Mouse (Mus musculus) embryonic facial prominence, embryonic 11.5 days (tissue): ENCODE data around the gene Plcxd2. TPM values are rescaled to one million over a fixed set of nuclear protein-coding genes. Genes with fewer than 3 reads are reported as not detected.

Source experiments
- ATAC-seq: fragments of 200-750 bp; cut with Nextera tagmentation; replicated peaks from 2 replicates; pipeline ENCODE4 v1.8.0; 2017; ENCODE audit warnings: low read depth; ENCODE audit not compliant: insufficient number of reproducible peaks, low FRiP score, low TSS enrichment
- DNase-seq: peaks from one replicate; pipeline ENCODE4 v3.0.0-alpha.2; 2015; ENCODE audit warnings: low spot score
- H3K27ac ChIP-seq: fragments of 300-500 bp; sonication (generic); replicated peaks from 2 replicates; pipeline ENCODE4 v1.5.1; 2014; ENCODE audit warnings: mild to moderate bottlenecking, low read depth, low read length, control low read depth
- H3K27me3 ChIP-seq: fragments of 300-500 bp; sonication (generic); 2 replicates; pipeline ENCODE4 v1.6.1; 2014; ENCODE audit warnings: mild to moderate bottlenecking, low read length, moderate library complexity, mixed read lengths; ENCODE audit not compliant: control insufficient read depth, insufficient read depth
- H3K36me3 ChIP-seq: fragments of 300-500 bp; sonication (generic); replicated peaks from 2 replicates; pipeline ENCODE4 v1.6.1; 2014; ENCODE audit warnings: low read depth, mild to moderate bottlenecking, low read length, moderate library complexity, mixed read lengths; ENCODE audit not compliant: control insufficient read depth, insufficient read depth
- H3K4me1 ChIP-seq: fragments of 300-500 bp; sonication (generic); 2 replicates; pipeline ENCODE4 v1.6.1; 2014; ENCODE audit warnings: low read length, mixed read lengths; ENCODE audit not compliant: control insufficient read depth, insufficient read depth
- H3K4me2 ChIP-seq: fragments of 300-500 bp; sonication (generic); 2 replicates; pipeline ENCODE4 v1.6.1; 2014; ENCODE audit warnings: low read depth, mild to moderate bottlenecking, control low read depth, low read length, moderate library complexity
- H3K4me3 ChIP-seq: fragments of 300-500 bp; sonication (generic); 2 replicates; pipeline ENCODE4 v1.5.1; 2014; ENCODE audit warnings: low read depth, low read length, control low read depth
- H3K9ac ChIP-seq: fragments of 300-500 bp; sonication (generic); replicated peaks from 2 replicates; pipeline ENCODE4 v1.6.1; 2014; ENCODE audit warnings: mild to moderate bottlenecking, control low read depth, low read length
- H3K9me3 ChIP-seq: fragments of 300-500 bp; sonication (generic); replicated peaks from 2 replicates; pipeline ENCODE4 v1.6.1; 2016; ENCODE audit warnings: mild to moderate bottlenecking, low read length, inconsistent platforms, mixed read lengths; ENCODE audit not compliant: control insufficient read depth
- WGBS: fragments of 180-500 bp; shearing (Covaris S2); extraction: QIAGEN DNeasy Blood & Tissue Kit; methylation state at CpG from one replicate; pipeline ENCODE4 v1.1.7; 2014; 5-methylcytosine and 5-hydroxymethylcytosine counted together
- polyA plus RNA-seq: library from polyadenylated mRNA; unstranded; fragments of >200 nt; fragmentation: Nextera tagmentation; extraction: Ambion mirVana; gene quantifications from 2 replicates; pipeline ENCODE4 v1.2.1, GENCODE M21; 2014

The Plcxd2 gene
- polyA plus RNA-seq, 1 experiment from 2014 or later, result 1.4 TPM

GRCm38 (mm10) chr16:45963088-45963487 lies 46.9 kb downstream of the Plcxd2 start:
- WGBS, result 32% methylated on average over 5 of the region's 5 CpGs
- Histone ChIP-seq H3K9ac (no peak overlapping the region), H3K36me3 (no peaks in the 10 kb centered on the region), H3K4me1 (no peaks in the 10 kb centered on the region), H3K27me3 (no peaks in the 10 kb centered on the region), H3K4me3 (no peak overlapping the region), H3K27ac (no peak overlapping the region), H3K9me3 (no peaks in the 10 kb centered on the region), H3K4me2 (no peak overlapping the region)
- peak; percentile 58; the same call in 1 of the 2 replicates for ATAC-seq
- peak; percentile 47 for DNase-seq

- no peak for DNase-seq
- Histone ChIP-seq H3K27me3 (no peaks in the 10 kb centered on the region), H3K9me3 (no peaks in the 10 kb centered on the region), H3K27ac (no peak overlapping the region), H3K36me3 (no peaks in the 10 kb centered on the region), H3K4me1 (no peaks in the 10 kb centered on the region), H3K9ac (no peak overlapping the region), H3K4me2 (no peak overlapping the region), H3K4me3 (no peak overlapping the region)
- 74% methylated on average over 3 of the region's 3 CpGs for WGBS
- no peak for ATAC-seq
Measured at GRCm38 (mm10) chr16:45960978-45961377, 49.0 kb downstream of the Plcxd2 start.

- DNase-seq (no peak), ATAC-seq (no peak)
- H3K9ac ChIP-seq, result no peak overlapping the region
- no peaks in the 10 kb centered on the region for H3K36me3 ChIP-seq
- no peaks in the 10 kb centered on the region for H3K27me3 ChIP-seq
- no peak overlapping the region for H3K27ac ChIP-seq
- WGBS, result 56% methylated on average over 4 of the region's 4 CpGs
- H3K4me2 ChIP-seq, result no peak overlapping the region
- no peaks in the 10 kb centered on the region for H3K9me3 ChIP-seq
- H3K4me3 ChIP-seq, result no peak overlapping the region
- H3K4me1 ChIP-seq, result no peaks in the 10 kb centered on the region
Measured at GRCm38 (mm10) chr16:45956390-45956950, 53.5 kb downstream of the Plcxd2 start.

GRCm38 (mm10) chr16:45953394-45953793 lies 56.6 kb downstream of the Plcxd2 start, which contains the start of gene Phldb2:
TSS of gene Phldb2 (minus strand) at chr16:45953598.
- no peak within 1 kb of the TSS for H3K27ac ChIP-seq
- DNase-seq (no peak), ATAC-seq (no peak)
- H3K4me2 ChIP-seq, result no peak within 1 kb of the TSS
- H3K36me3 ChIP-seq, result no peaks in the 10 kb centered on the region
- H3K9ac ChIP-seq, result no peak within 1 kb of the TSS
- no peaks in the 10 kb centered on the region for H3K4me1 ChIP-seq
- no peak within 1 kb of the TSS for H3K4me3 ChIP-seq
- H3K27me3 ChIP-seq, result no peaks in the 10 kb centered on the region
- H3K9me3 ChIP-seq, result no peaks in the 10 kb centered on the region
- 91% methylated on average over 4 of the region's 4 CpGs for WGBS

- no peaks in the 10 kb centered on the region for H3K27me3 ChIP-seq
- ATAC-seq, result no peak
- 48% methylated on average over 5 of the region's 5 CpGs for WGBS
- H3K4me3 ChIP-seq, result no peak overlapping the region
- no peak overlapping the region for H3K9ac ChIP-seq
- no peaks in the 10 kb centered on the region for H3K9me3 ChIP-seq
- no peak overlapping the region for H3K27ac ChIP-seq
- no peak for DNase-seq
- H3K4me2 ChIP-seq, result no peak overlapping the region
- H3K36me3 ChIP-seq, result no peaks in the 10 kb centered on the region
- H3K4me1 ChIP-seq, result no peaks in the 10 kb centered on the region
Measured at GRCm38 (mm10) chr16:45952501-45952900, 57.5 kb downstream of the Plcxd2 start.

- ATAC-seq (no peak), DNase-seq (no peak)
- Histone ChIP-seq H3K27ac (no peak overlapping the region), H3K4me3 (no peak overlapping the region), H3K9me3 (no peaks in the 10 kb centered on the region), H3K9ac (no peak overlapping the region), H3K36me3 (no peaks in the 10 kb centered on the region), H3K4me1 (no peaks in the 10 kb centered on the region), H3K27me3 (no peaks in the 10 kb centered on the region), H3K4me2 (no peak overlapping the region)
- WGBS, result 82% methylated on average over 2 of the region's 2 CpGs
Measured at GRCm38 (mm10) chr16:45952035-45952434, 58.0 kb downstream of the Plcxd2 start.

GRCm38 (mm10) chr16:45946335-45946734 lies 63.7 kb downstream of the Plcxd2 start:
- no peaks in the 10 kb centered on the region for H3K9me3 ChIP-seq
- no peak overlapping the region for H3K9ac ChIP-seq
- H3K36me3 ChIP-seq, result no peaks in the 10 kb centered on the region
- H3K4me3 ChIP-seq, result no peak overlapping the region
- no peak overlapping the region for H3K4me2 ChIP-seq
- DNase-seq (no peak), ATAC-seq (no peak)
- H3K27ac ChIP-seq, result no peak overlapping the region
- H3K27me3 ChIP-seq, result no peaks in the 10 kb centered on the region
- H3K4me1 ChIP-seq, result no peaks in the 10 kb centered on the region
- 90% methylated on average over 2 of the region's 2 CpGs for WGBS

GRCm38 (mm10) chr16:45945649-45946048 lies 64.4 kb downstream of the Plcxd2 start:
- Histone ChIP-seq H3K27ac (no peak overlapping the region), H3K4me1 (no peaks in the 10 kb centered on the region), H3K27me3 (no peaks in the 10 kb centered on the region), H3K36me3 (no peaks in the 10 kb centered on the region), H3K9me3 (no peaks in the 10 kb centered on the region), H3K4me2 (no peak overlapping the region), H3K4me3 (no peak overlapping the region), H3K9ac (no peak overlapping the region)
- ATAC-seq (no peak), DNase-seq (no peak)
- WGBS, result 88% methylated on average over 5 of the region's 5 CpGs
